Mouse (Mus musculus) layer of hippocampus, adult 2 months (tissue): Measurements from ENCODE around the gene Gm10563. TPM values are rescaled to one million over a fixed set of nuclear protein-coding genes. Genes with fewer than 3 reads are reported as not detected.
"Not testable (repeated sequence)": the region's sequence is repeated elsewhere in the genome, so short reads cannot be mapped to it uniquely, and the experiment has no call there.

Experiments
- DNase-seq, 2 experiments: peaks; one replicate each; pipeline ENCODE4 v3.0.0; 2022; ENCODE audit warnings: low spot score in 2 of 2
- H3K27ac ChIP-seq: fragments of 200-600 bp; 2 replicates; pipeline ENCODE4 v1.8.1; 2022
- H3K4me3 ChIP-seq: fragments of 200-600 bp; 2 replicates; pipeline ENCODE4 v1.8.1; 2022; ENCODE audit warnings: mild to moderate bottlenecking
- CTCF ChIP-seq: fragments of 200-600 bp; conservative IDR thresholded peaks from 2 replicates; pipeline ENCODE4 v1.8.1; 2022; ENCODE audit warnings: antibody characterized with exemption, mild to moderate bottlenecking, moderate library complexity
- long read RNA-seq, 2 experiments: library from polyadenylated mRNA; stranded (forward); transcript quantifications; one replicate each; pipeline ENCODE4 v2.0.0; 2021; ENCODE audit warnings: borderline mapping rate in 2 of 2
- total RNA-seq, 2 experiments: library from RNA; stranded (reverse); gene quantifications; 2 replicates each; pipeline ENCODE4 v1.2.3; 2021

Gm10563 gene
- not detected for total RNA-seq
- long read RNA-seq, experiment 1, partial matches to known transcripts, result 0 of 4 reads
- long read RNA-seq, experiment 1, other reads (novel, unspliced or antisense), result 4 of 4 reads
- long read RNA-seq, experiment 2, partial matches to known transcripts, result 0 of 5 reads
- long read RNA-seq, experiment 2, other reads (novel, unspliced or antisense), result 5 of 5 reads

- not testable (repeated sequence) for H3K27ac ChIP-seq, H3K4me3 ChIP-seq, DNase-seq
Measured at GRCm38 (mm10) chr4:155645308-155645707, at the start of gene Gm10563. TSS of gene Gm10563 (minus strand) at chr4:155645408.

- H3K27ac ChIP-seq, result peak overlapping the region; percentile 99
- peak; percentile 72 for TF ChIP-seq CTCF
- H3K4me3 ChIP-seq, result peak overlapping the region; percentile 81
- DNase-seq, result peak; percentile 64 to 74
Measured at GRCm38 (mm10) chr4:155694482-155695401, 49.5 kb upstream of the Gm10563 start.

DNA sequence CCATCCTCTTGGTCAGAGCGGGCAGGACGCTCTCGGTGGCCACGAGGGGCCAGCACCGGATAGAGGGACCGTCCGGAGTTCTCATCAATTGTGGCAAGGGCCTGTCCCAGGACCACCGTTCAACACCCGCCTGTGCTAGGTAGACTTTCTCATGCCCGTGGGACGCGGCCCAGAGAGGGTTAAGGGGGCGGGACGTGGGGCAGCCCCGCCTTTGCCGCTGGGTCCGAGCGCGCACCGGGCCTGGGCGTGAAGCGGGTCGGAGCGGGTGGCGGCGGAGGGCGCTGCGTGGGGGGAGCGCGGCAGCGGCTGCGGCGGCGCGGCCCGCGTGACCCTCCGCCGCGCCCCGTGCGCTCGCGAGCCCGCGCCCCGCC, 48.9 kb upstream of the Gm10563 start, which contains the start of gene Fndc10:
Fndc10 (plus strand) TSS at position 232 of the 371 bp plus-strand sequence.
- no peak for TF ChIP-seq CTCF
- peak; percentile 63 to 73 for DNase-seq
- Histone ChIP-seq H3K27ac (peak within 1 kb of the TSS; percentile 99), H3K4me3 (peak within 1 kb of the TSS; percentile 81)

- Histone ChIP-seq H3K27ac (no peak overlapping the region), H3K4me3 (no peak overlapping the region)
- TF ChIP-seq CTCF, result no peak
- no peak for DNase-seq
Measured at GRCm38 (mm10) chr4:155692421-155692820, 47.2 kb upstream of the Gm10563 start.

DNA sequence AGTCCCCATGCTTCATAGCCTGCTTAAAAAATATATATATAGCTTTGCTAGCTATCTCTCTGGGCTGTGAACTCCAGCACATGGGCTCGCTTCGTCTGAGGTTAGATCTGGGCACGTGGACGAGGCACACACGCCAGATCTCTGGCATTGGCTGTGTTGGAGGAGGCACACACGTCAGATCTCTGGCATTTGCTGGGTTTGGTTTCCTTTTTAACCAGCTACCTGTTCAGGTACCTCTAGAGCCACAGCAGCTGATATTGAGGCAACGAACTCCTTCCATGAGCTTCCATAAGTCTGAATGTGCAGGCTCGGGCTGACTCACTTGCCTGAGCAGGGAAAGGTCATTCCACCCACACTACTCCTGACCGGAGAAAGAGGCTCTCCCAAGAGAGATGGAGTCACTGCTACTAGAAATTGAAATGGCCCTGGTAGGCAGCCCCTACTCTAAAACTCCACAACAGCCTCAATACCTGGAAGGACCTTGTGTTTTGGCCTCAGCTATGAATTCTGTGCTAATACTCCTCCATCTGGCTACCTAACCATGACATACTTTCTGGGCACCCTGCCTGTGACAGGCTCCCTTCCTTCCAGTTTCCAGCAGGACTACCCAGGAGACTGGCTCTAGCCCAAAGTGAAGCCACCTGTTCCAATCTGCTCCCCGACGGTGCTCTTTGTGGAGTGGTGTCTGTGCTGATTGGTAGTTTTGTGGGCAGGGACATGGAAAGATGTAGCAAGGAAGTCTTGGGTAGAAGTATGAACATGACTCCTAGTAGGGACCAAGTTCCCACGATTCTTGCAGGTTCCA, 45.6 kb upstream of the Gm10563 start:
- no peak overlapping the region for H3K4me3 ChIP-seq
- no peak for TF ChIP-seq CTCF
- peak overlapping the region; percentile 36; the same call in 1 of the 2 replicates for H3K27ac ChIP-seq
- DNase-seq, result peak; percentile 74

DNA sequence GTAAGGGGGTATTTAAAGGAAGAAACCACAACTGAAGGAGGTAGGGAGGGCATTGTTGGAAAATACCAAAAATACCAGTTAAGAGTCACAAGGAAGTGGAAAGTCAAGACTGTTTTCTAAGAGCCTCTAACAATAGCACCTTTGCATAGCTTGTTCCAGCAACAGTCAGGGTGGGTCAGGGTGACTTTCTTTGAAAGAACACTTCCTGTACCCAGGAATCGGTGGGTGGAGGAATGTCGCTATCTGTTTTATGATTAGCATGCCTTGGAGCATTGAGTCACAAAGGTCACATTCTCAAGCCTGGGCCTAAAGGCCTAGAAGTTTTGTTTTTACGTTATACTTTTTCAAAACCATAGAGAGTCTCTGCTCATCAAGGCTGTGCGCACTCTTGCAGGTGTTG, 42.6 kb upstream of the Gm10563 start:
- H3K4me3 ChIP-seq, DNase-seq, H3K27ac ChIP-seq: not testable (repeated sequence)

GRCm38 (mm10) chr4:155683670-155684277, 38.6 kb upstream of the Gm10563 start:
- not testable (repeated sequence) for DNase-seq, H3K4me3 ChIP-seq, H3K27ac ChIP-seq

- DNase-seq, result peak; percentile 52 to 61
- peak; percentile 83 for TF ChIP-seq CTCF
- H3K27ac ChIP-seq, result no peak overlapping the region
- H3K4me3 ChIP-seq, result no peak overlapping the region
Measured at GRCm38 (mm10) chr4:155675991-155676390, 30.8 kb upstream of the Gm10563 start.

- no peak for TF ChIP-seq CTCF
- no peak overlapping the region for H3K4me3 ChIP-seq
- H3K27ac ChIP-seq, result no peak overlapping the region
- DNase-seq, result no peak
Measured at GRCm38 (mm10) chr4:155672082-155672481, 26.9 kb upstream of the Gm10563 start.

- H3K27ac ChIP-seq, H3K4me3 ChIP-seq, DNase-seq: not testable (repeated sequence)
Measured at GRCm38 (mm10) chr4:155670236-155670635, 25.0 kb upstream of the Gm10563 start.

DNA sequence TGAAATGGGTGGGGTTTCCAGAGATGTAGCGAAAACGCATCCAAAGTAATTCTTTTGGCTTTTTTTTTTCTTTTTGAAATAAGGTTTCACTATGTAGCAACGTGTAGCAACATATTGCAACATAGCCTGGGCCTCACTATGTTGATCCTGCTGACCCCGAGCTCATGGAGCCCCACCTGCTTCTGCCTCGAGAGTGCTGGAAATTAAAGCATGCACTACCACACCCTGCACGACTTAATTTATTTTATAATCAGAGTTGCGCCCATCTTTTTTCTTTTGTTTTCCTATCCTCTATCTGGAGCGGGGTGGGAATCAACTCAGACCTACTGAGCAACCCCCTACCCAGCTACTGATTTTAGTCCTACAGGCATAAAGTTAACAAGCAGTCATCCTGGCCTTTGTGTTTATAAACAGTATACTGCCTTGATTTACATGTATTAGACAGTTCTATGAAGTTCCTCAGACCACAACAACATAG, 24.4 kb upstream of the Gm10563 start:
- Histone ChIP-seq H3K27ac (peak overlapping the region; percentile 97), H3K4me3 (peak overlapping the region; percentile 66)
- TF ChIP-seq CTCF, result no peak
- no peak for DNase-seq
